Mouse (Mus musculus) liver, adult (tissue): Measurements from ENCODE around the gene Agpat3.

Experiments
- GATA4 ChIP-seq: IDR thresholded peaks from 2 replicates; pipeline ENCODE4 v1.6.1; 2014; ENCODE audit warnings: mild to moderate bottlenecking, low read length; ENCODE audit not compliant: insufficient replicate concordance

Agpat3 gene

DNA sequence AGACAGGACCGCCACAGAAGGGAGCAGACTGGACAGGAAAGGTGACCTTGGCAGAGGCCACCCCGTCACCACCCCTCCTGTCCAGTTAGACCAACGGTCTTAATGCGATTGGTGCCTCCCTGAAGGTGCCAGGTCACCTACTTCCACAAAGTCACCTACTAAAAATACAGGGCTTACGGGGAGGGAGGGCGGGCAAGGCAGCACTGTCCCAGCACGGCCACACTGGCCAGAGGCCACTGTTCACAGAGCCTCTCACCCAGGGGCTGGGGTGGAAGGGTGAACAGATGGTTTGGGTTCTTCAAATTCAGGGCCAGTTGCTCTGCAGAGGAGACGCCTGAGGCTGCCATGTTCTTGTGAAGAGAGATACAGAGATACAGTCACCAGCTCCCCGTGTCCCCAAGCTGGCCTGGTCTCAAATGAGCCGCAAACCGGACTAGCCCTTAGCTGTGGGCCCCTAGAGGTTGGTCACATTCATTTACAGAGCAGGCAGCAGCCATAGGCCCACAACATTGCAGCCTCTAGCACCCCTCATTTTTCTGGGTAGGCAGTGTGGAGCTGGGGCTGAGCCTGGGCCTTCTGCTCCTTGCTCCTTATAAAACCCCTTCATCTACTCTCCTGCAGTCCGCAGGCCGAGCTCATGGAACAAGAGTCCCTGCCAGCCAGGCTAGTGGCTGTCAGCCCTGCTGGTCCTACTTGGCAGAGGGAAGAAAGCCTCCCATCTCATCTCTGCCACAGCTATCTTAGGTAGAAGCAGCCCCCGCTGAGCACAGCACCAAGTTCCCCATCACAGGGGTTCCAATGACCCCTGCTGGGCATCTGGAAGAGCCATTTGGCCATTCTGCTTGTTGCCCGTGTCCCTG, 35.8 kb downstream of the Agpat3 start:
- TF ChIP-seq GATA4: no peak

GRCm38 (mm10) chr10:78315145-78315544, 37.1 kb downstream of the Agpat3 start:
- TF ChIP-seq GATA4: no peak

GRCm38 (mm10) chr10:78311886-78312635, 40.2 kb downstream of the Agpat3 start:
- no peak for TF ChIP-seq GATA4

DNA sequence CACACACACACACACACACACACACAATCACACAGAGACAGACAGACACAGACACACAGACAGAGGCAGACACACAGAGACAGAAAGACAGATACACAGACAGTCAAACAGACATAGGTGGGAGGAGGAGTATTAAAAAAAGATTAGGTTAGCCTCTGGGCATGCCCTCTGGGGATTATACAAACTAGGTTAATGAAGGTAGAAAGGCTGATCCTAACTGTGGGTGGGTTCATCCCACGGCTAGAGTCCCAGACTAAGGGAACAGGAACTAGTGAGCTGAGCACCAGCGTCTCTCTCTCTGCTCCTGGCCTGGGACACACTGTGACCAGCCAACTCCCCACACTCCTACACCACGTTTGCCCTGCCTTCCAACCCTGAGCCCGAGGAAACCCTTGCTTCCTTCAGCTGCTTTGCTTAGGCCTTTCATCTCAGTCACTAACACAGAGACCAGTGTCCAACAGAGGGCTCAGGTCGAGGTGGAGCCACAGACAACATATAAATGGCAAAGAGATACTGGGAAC, 41.5 kb downstream of the Agpat3 start:
- TF ChIP-seq GATA4: no peak

GRCm38 (mm10) chr10:78308617-78309016, 43.7 kb downstream of the Agpat3 start:
- no peak for TF ChIP-seq GATA4

- TF ChIP-seq GATA4: no peak
Measured at GRCm38 (mm10) chr10:78307391-78307790, 44.9 kb downstream of the Agpat3 start.

GRCm38 (mm10) chr10:78306027-78306426, 46.3 kb downstream of the Agpat3 start:
- no peak for TF ChIP-seq GATA4

DNA sequence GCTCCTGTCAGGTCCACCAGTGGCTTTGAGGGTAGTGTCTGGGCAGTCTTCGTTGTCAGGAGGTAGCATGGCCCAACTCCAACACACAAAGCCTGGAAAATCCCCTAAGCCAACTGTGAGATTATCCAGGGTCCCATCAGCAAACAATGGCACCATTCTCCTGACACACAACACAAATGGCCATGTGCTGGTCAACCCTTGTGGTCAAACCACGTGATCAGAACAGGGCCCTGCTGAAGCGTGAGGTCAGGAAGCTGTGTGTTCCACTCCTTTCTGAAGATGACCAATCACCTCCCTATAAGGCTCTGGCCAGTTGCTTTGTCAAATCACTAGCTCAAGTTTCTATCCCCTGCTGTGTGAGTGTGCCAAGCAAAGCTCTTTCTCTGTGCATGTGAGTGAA, 47.3 kb downstream of the Agpat3 start:
- no peak for TF ChIP-seq GATA4

- TF ChIP-seq GATA4: no peak
Measured at GRCm38 (mm10) chr10:78303675-78304074, 48.6 kb downstream of the Agpat3 start.

GRCm38 (mm10) chr10:78300061-78300460, 52.2 kb downstream of the Agpat3 start:
- TF ChIP-seq GATA4: no peak

- TF ChIP-seq GATA4: no peak
Measured at GRCm38 (mm10) chr10:78298651-78299644, 53.3 kb downstream of the Agpat3 start.

DNA sequence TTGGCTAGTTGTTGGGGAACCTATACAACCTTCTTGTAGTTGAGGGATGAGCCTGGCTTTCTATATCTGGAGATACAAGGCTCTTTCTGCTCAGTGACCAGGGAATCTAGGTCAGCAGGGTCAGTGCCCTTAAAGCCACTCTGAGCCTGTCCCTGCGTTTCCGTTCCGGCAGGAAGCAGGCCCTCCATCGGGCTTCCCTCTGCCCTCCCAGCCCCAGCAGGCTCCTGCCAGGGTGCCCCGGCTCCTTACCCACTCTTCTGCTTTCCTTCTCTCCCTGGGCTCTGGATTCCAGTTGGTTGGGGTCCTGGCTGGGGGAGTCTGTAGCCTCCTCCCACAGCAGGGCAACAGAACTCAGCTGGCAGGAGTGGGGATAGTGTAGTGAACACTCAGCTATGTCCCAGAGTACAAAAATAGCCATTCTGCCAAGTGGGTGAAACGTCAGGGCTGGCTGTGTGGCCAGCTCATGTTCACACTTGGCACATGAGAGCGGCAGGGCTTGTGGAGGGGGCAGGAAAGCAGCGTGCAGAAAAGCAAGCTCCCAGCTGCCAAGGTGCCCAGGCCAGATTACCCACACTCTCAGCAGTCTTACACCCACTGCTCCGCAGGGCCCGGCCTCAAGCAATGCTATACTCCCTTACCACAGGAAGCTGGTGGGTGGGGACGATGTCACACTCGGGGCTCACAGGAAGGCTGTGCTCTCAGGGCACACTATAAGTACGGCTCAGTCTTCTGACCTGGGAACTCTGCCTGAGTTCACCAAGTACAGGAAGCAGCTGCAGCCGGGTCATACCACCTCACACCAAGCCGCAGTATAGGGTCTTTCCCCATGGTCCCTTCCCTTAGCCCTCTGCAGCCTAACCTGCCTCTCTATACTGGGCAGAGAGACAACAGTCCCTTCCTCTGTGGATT, 54.5 kb downstream of the Agpat3 start:
- peak; percentile 47; the same call in 1 of the 2 replicates for TF ChIP-seq GATA4

DNA sequence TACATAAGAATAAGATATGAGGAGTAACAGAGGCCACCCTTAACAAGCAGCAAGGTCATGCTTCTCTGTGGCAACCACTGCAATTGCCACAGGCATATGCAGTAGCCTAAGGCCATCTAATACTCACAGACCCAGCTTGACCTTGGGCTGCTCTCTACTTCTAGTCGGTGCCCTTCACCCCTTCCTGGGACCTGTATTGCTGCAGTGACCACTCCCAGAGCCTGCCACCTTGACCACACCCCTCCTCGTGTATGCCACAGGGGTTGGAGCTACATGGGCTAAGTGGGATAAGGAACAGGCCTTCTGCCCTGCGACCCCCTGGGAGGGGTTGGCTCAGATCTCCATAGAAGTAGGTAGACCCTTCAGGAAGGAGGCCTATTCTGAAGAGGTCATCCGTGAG, 55.3 kb downstream of the Agpat3 start:
- no peak for TF ChIP-seq GATA4

DNA sequence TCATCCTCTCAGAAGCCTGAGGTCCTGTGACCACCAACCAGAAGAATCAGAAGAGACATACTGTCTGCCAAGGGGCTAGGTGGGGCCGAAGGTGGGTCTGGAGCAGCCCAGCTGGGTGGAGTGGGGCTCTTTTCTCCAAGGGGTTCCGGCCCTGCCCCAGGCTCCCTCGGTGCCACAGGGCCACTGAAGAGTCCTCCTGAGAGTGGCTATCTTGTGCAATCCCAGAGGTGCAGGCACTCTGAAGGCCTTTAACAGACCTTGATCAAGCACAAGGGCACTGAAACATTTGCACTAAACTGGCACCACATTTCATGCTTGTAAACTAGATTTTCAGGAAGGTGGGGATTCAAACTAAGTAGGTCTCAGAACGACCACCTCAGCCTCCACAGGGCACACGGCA, 55.9 kb downstream of the Agpat3 start:
- no peak for TF ChIP-seq GATA4
